Mouse (Mus musculus) midbrain, embryonic 11.5 days (tissue): ENCODE results near the gene Polr1d. TPM values are rescaled to one million over a fixed set of nuclear protein-coding genes. Genes with fewer than 3 reads are reported as not detected.

Experiments
- ATAC-seq: fragments of 200-750 bp; cut with Nextera tagmentation; 2 replicates; pipeline ENCODE4 v1.8.0; 2017; ENCODE audit warnings: moderate TSS enrichment, moderate library complexity; ENCODE audit not compliant: low FRiP score
- DNase-seq: peaks from one replicate; pipeline ENCODE4 v3.0.0; 2015; ENCODE audit warnings: low spot score; ENCODE audit errors: missing footprints
- H3K27ac ChIP-seq: fragments of 300-500 bp; sonication (generic); 2 replicates; pipeline ENCODE4 v1.5.1; 2014; ENCODE audit warnings: low read depth, low read length
- H3K27me3 ChIP-seq: fragments of 300-500 bp; sonication (generic); 2 replicates; pipeline ENCODE4 v1.6.1; 2014; ENCODE audit warnings: mild to moderate bottlenecking, low read length, moderate library complexity, mixed read lengths; ENCODE audit not compliant: control insufficient read depth, insufficient read depth
- H3K36me3 ChIP-seq: fragments of 300-500 bp; sonication (generic); 2 replicates; pipeline ENCODE4 v1.6.1; 2014; ENCODE audit warnings: mild to moderate bottlenecking, low read length, moderate library complexity, mixed read lengths; ENCODE audit not compliant: control insufficient read depth, insufficient read depth
- H3K4me1 ChIP-seq: fragments of 300-500 bp; sonication (generic); 2 replicates; pipeline ENCODE4 v1.6.1; 2014; ENCODE audit warnings: low read length; ENCODE audit not compliant: control insufficient read depth, insufficient read depth
- H3K4me2 ChIP-seq: fragments of 300-500 bp; sonication (generic); 2 replicates; pipeline ENCODE4 v1.6.1; 2014; ENCODE audit warnings: mild to moderate bottlenecking, moderate library complexity
- H3K4me3 ChIP-seq: fragments of 300-500 bp; sonication (generic); 2 replicates; pipeline ENCODE4 v1.5.1; 2014; ENCODE audit warnings: low read depth, low read length
- H3K9ac ChIP-seq: fragments of 300-500 bp; sonication (generic); 2 replicates; pipeline ENCODE4 v1.6.1; 2014; ENCODE audit warnings: low read length
- H3K9me3 ChIP-seq: fragments of 300-500 bp; sonication (generic); 2 replicates; pipeline ENCODE4 v1.6.1; 2016; ENCODE audit warnings: low read length; ENCODE audit not compliant: control insufficient read depth
- WGBS: fragments of 180-500 bp; shearing (Covaris S2); extraction: QIAGEN DNeasy Blood & Tissue Kit; methylation state at CpG from one replicate; pipeline ENCODE4 v1.1.7; 2014; 5-methylcytosine and 5-hydroxymethylcytosine counted together
- polyA plus RNA-seq: library from polyadenylated mRNA; unstranded; fragments of >200 nt; fragmentation: Nextera tagmentation; extraction: Ambion mirVana; gene quantifications from 2 replicates; pipeline ENCODE4 v1.2.1, GENCODE M21; 2014

Gene Polr1d
- polyA plus RNA-seq, 1 experiment from 2014 or later, result 120 TPM

DNA sequence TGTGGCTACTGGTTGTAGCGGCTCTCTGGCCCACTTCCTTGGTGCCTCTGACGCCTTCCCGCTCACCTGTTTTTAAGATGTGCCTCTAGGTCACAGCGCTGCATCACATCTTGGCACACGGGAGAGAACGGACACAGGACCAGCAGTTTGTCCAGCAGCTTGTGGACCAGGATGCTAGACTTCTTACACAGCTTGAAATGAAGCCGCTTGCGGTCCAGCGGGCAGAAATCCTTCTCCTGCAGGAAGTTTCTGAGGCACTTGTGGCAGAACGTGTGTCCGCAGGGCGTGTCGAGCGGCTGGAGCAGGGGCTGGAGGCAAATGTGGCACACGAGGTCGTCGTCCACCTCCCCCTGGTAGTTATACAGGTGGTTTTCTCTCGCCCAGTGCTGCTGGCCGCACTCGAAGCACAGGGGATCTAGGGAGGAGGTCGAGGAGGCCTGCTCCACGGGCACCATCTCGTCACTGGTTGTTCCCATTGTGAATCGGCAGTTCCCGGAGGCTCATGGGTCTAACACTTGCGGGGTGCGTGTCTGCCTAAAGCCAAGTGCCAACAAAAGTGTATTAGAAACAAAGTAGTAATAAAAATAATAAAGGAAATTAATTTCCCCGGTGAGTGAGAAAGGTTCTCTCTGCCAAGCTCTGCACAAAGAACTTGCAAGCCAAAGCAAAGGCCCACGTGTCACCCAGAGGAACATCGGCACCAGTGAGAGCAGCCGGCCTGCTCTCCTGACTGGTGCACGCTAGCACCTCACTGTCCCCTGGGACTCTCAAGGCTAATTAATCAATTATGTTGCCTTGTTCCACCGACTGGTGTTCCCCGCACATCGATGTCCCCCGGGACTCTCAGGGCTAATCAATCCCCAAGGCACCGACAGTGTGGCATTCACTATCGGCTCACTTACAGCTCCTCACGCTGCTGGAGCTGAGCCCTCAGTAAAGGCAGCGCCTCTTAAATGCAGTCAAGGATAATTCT lies 34.6 kb upstream of the Polr1d start:
- H3K4me2 ChIP-seq, result no peak overlapping the region
- no peaks in the 10 kb centered on the region for H3K4me1 ChIP-seq
- WGBS, result 85% methylated on average over 40 of the region's 40 CpGs
- H3K9me3 ChIP-seq, result no peaks in the 10 kb centered on the region
- no peak overlapping the region for H3K4me3 ChIP-seq
- H3K27ac ChIP-seq, result no peak overlapping the region
- ATAC-seq, result no peak
- DNase-seq, result no peak
- H3K36me3 ChIP-seq, result no peaks in the 10 kb centered on the region
- no peaks in the 10 kb centered on the region for H3K27me3 ChIP-seq
- no peak overlapping the region for H3K9ac ChIP-seq

GRCm38 (mm10) chr5:147043240-147043844 lies 33.5 kb upstream of the Polr1d start:
- DNase-seq (peak; percentile 57), ATAC-seq (no peak)

GRCm38 (mm10) chr5:147045311-147045710 lies 31.5 kb upstream of the Polr1d start:
- Histone ChIP-seq H3K4me2 (no peak overlapping the region), H3K36me3 (no peaks in the 10 kb centered on the region), H3K9ac (no peak overlapping the region), H3K27ac (no peak overlapping the region), H3K27me3 (no peaks in the 10 kb centered on the region), H3K4me1 (no peaks in the 10 kb centered on the region), H3K4me3 (no peak overlapping the region), H3K9me3 (no peaks in the 10 kb centered on the region)
- 83% methylated on average over 10 of the region's 11 CpGs for whole genome bisulfite sequencing
- DNase-seq (peak; percentile 14), ATAC-seq (no peak)

More at GRCm38 (mm10) chr5:147043240-147043844, 33.5 kb upstream of the Polr1d start:
- Histone ChIP-seq H3K4me1 (no peaks in the 10 kb centered on the region), H3K4me2 (no peak overlapping the region), H3K4me3 (no peak overlapping the region), H3K9me3 (no peaks in the 10 kb centered on the region), H3K36me3 (no peaks in the 10 kb centered on the region), H3K9ac (no peak overlapping the region), H3K27ac (no peak overlapping the region), H3K27me3 (no peaks in the 10 kb centered on the region)
- 71% methylated on average over 15 of the region's 15 CpGs for WGBS

- no peak overlapping the region for H3K4me2 ChIP-seq
- H3K9me3 ChIP-seq, result no peaks in the 10 kb centered on the region
- ATAC-seq (no peak), DNase-seq (no peak)
- H3K36me3 ChIP-seq, result no peaks in the 10 kb centered on the region
- no peak overlapping the region for H3K4me3 ChIP-seq
- H3K27me3 ChIP-seq, result no peaks in the 10 kb centered on the region
- H3K4me1 ChIP-seq, result no peaks in the 10 kb centered on the region
- no peak overlapping the region for H3K9ac ChIP-seq
- 77% methylated on average over 11 of the region's 11 CpGs for WGBS
- H3K27ac ChIP-seq, result no peak overlapping the region
Measured at GRCm38 (mm10) chr5:147045929-147046328, 30.9 kb upstream of the Polr1d start.

- H3K4me2 ChIP-seq, result no peak overlapping the region
- peaks cover 2% of the 10 kb centered on the region; the same call in 1 of the 2 replicates for H3K4me1 ChIP-seq
- H3K9me3 ChIP-seq, result no peaks in the 10 kb centered on the region
- no peaks in the 10 kb centered on the region for H3K36me3 ChIP-seq
- no peak overlapping the region for H3K4me3 ChIP-seq
- H3K27ac ChIP-seq, result no peak overlapping the region
- ATAC-seq (no peak), DNase-seq (no peak)
- H3K9ac ChIP-seq, result no peak overlapping the region
- 88% methylated on average over 19 of the region's 19 CpGs for WGBS
- H3K27me3 ChIP-seq, result no peaks in the 10 kb centered on the region
Measured at GRCm38 (mm10) chr5:147049544-147050209, 27.2 kb upstream of the Polr1d start.

GRCm38 (mm10) chr5:147050816-147051499 lies 25.9 kb upstream of the Polr1d start:
- no peak for ATAC-seq
- no peak overlapping the region for H3K27ac ChIP-seq

DNA sequence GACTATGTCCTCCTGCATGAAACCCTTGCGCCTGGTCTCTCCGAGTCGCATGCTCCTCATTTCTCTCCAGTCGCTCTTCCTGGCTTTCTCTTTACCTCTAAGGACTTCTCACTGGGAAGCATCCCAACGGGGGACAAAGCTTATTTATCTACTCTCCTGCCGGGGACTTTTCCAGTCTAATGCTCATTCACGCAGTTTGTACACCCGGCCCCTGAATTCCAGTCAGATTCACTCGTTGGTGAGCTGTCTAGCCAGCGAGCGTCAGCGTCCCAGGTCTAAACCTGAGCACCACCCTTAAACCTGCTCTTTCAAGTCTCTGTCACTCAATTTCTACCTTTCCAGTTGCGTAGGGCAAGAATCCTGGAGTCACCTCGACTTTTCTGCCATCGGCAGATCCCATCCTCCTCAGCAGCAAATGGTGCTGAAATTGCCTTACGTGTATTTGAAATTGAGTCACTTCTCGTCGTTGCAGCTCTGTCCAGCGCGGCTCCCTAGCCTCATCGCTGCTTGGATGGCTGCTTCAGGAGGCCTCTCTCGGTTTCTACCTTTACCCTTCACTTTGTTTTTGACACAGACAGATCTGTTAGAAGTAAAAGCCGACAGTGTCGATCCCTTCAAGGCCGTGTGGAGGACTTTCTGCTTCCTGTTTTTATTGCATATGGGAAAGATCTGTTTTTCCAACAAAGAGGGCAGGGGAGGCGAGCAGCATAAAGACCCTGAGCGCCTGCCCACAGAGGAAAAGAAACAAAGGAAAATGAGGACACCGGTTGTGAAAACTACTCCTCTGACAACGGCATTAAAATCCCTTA lies 25.1 kb upstream of the Polr1d start:
- H3K9ac ChIP-seq, result no peak overlapping the region
- 57% methylated on average over 29 of the region's 29 CpGs for WGBS
- DNase-seq, result no peak
- H3K27me3 ChIP-seq, result no peaks in the 10 kb centered on the region
- H3K4me1 ChIP-seq, result peaks cover 2% of the 10 kb centered on the region; the same call in 1 of the 2 replicates
- no peak overlapping the region for H3K27ac ChIP-seq
- H3K9me3 ChIP-seq, result no peaks in the 10 kb centered on the region
- no peak overlapping the region for H3K4me3 ChIP-seq
- peak overlapping the region; percentile 6; the same call in 1 of the 2 replicates for H3K4me2 ChIP-seq
- no peaks in the 10 kb centered on the region for H3K36me3 ChIP-seq
- no peak for ATAC-seq

More at GRCm38 (mm10) chr5:147050816-147051499, 25.9 kb upstream of the Polr1d start:
- Histone ChIP-seq H3K36me3 (no peaks in the 10 kb centered on the region), H3K4me2 (no peak overlapping the region), H3K9me3 (no peaks in the 10 kb centered on the region), H3K27me3 (no peaks in the 10 kb centered on the region), H3K9ac (no peak overlapping the region), H3K4me3 (no peak overlapping the region), H3K4me1 (peaks cover 2% of the 10 kb centered on the region; the same call in 1 of the 2 replicates)
- DNase-seq, result peak; percentile 80
- 64% methylated on average over 13 of the region's 13 CpGs for WGBS

GRCm38 (mm10) chr5:147052309-147052558 lies 24.6 kb upstream of the Polr1d start:
- Histone ChIP-seq H3K36me3 (no peaks in the 10 kb centered on the region), H3K4me2 (no peak overlapping the region), H3K27ac (no peak overlapping the region), H3K9ac (no peak overlapping the region), H3K4me1 (peaks cover 2% of the 10 kb centered on the region; the same call in 1 of the 2 replicates), H3K4me3 (no peak overlapping the region), H3K9me3 (no peaks in the 10 kb centered on the region), H3K27me3 (no peaks in the 10 kb centered on the region)
- 73% methylated on average over 4 of the region's 4 CpGs for WGBS
- no peak for ATAC-seq
- DNase-seq, result no peak
